Mouse (Mus musculus): ENCODE measurements around the gene Ccdc84. TPM values are rescaled to one million over a fixed set of nuclear protein-coding genes. Genes with fewer than 3 reads are reported as not detected.
"Not testable (repeated sequence)": the region's sequence is repeated elsewhere in the genome, so short reads cannot be mapped to it uniquely, and the experiment has no call there.

Ccdc84 gene
- polyA plus RNA-seq, 1 experiment from 2014 or later: 28.4 TPM

GRCm38 (mm10) chr9:44378153-44378730 is 40.1 kb downstream of the Ccdc84 start:
- peak overlapping the region; percentile 93 for H3K27ac ChIP-seq (replicated peaks)
- H3K9me3 ChIP-seq: no peaks in the 10 kb centered on the region
- peak overlapping the region; percentile 88 for H3K4me3 ChIP-seq
- peaks cover 26% of the 10 kb centered on the region for H3K4me1 ChIP-seq
- H3K36me3 ChIP-seq (replicated peaks): peaks cover 29% of the 10 kb centered on the region
- DNase-seq (ENCODE audit: low spot score): no peak
- WGBS: 90% methylated on average over 5 of the region's 5 CpGs
- no peaks in the 10 kb centered on the region for H3K27me3 ChIP-seq (replicated peaks; ENCODE audit: low read depth, poor library complexity, severe bottlenecking)

DNA sequence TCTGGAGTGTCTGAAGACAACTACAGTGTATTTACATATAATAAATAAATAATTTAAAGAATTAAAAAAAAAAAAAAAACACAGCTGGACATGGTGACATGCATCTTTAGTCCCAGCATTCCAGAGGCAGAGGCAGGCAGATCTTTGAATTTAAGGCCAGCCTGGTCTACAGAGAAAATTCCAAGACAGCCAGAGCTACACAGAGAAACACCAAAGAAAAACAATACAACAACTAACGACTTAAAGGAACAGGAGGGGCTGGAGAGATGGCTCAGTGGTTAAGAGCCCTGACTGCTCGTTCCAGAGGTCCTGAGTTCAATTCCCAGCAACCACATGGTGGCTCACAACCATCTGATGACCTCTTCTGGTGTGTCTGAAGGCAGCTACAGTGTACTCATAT is 41.0 kb downstream of the Ccdc84 start:
- not testable (repeated sequence) for H3K9me3 ChIP-seq; H3K4me3 ChIP-seq; H3K27ac ChIP-seq (replicated peaks); H3K27me3 ChIP-seq (replicated peaks; ENCODE audit: low read depth, poor library complexity, severe bottlenecking); DNase-seq (ENCODE audit: low spot score)
- Histone ChIP-seq H3K4me1 (peaks cover 26% of the 10 kb centered on the region), H3K36me3 (replicated peaks) (peaks cover 20% of the 10 kb centered on the region)
- 90% methylated on average over 2 of the region's 2 CpGs for WGBS

DNA sequence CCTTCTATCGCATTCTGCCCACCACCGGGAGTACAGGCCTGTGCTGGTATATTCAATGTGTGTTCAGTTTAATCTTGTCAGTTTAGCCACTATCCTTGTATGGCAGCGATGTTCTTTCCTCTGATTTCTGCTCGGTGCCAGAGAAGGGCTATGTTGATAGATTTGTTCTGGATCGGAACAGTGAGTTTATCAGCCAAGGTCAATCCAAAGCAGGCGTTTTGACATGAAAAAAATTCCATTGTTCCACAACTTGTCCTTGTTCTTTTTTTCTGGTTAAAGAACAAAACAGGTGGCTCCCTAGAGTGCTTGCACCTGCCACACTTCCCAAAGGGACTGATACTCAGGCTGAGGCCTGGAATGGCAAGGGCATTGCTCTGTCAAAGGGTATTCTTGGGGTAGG is 42.2 kb downstream of the Ccdc84 start:
- H3K9me3 ChIP-seq: no peaks in the 10 kb centered on the region
- peaks cover 8% of the 10 kb centered on the region for H3K36me3 ChIP-seq (replicated peaks)
- no peaks in the 10 kb centered on the region for H3K27me3 ChIP-seq (replicated peaks; ENCODE audit: low read depth, poor library complexity, severe bottlenecking)
- H3K4me1 ChIP-seq: peaks cover 19% of the 10 kb centered on the region
- H3K27ac ChIP-seq (replicated peaks): no peak overlapping the region
- WGBS: 92% methylated on average over 6 of the region's 6 CpGs
- no peak for DNase-seq (ENCODE audit: low spot score)
- H3K4me3 ChIP-seq: no peak overlapping the region

DNA sequence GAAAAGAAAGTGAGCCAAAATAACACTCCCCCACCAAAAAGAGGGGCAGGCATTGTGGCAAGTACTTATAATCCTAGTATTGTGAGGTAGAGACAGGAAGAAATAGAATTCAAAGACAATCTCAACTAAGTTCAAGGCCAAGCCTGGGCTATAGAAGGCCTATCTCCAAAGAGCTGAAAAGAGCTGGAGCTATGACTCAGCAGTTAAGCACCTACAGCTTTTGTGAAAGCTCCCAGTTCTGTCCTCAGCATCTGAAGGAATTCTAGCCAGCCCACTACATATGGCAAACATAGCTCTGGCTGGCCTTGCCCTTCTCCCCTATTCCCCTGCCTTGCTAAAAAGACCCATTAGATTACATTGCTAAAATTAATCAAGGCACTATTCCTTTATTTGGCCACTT is 45.0 kb downstream of the Ccdc84 start:
- no peaks in the 10 kb centered on the region for H3K9me3 ChIP-seq
- H3K27me3 ChIP-seq (replicated peaks; ENCODE audit: low read depth, poor library complexity, severe bottlenecking): no peaks in the 10 kb centered on the region
- H3K27ac ChIP-seq (replicated peaks): no peak overlapping the region
- H3K36me3 ChIP-seq (replicated peaks): no peaks in the 10 kb centered on the region
- no peak overlapping the region for H3K4me3 ChIP-seq
- DNase-seq (ENCODE audit: low spot score): no peak
- peaks cover 2% of the 10 kb centered on the region for H3K4me1 ChIP-seq

GRCm38 (mm10) chr9:44364480-44364879 is 53.9 kb downstream of the Ccdc84 start:
- H3K36me3 ChIP-seq (replicated peaks): peaks cover 5% of the 10 kb centered on the region
- no peak for DNase-seq (ENCODE audit: low spot score)
- no peaks in the 10 kb centered on the region for H3K27me3 ChIP-seq (replicated peaks; ENCODE audit: low read depth, poor library complexity, severe bottlenecking)
- 62% methylated on average over 3 of the region's 3 CpGs for WGBS
- H3K27ac ChIP-seq (replicated peaks): no peak overlapping the region
- H3K9me3 ChIP-seq: no peaks in the 10 kb centered on the region
- H3K4me1 ChIP-seq: peaks cover 11% of the 10 kb centered on the region
- H3K4me3 ChIP-seq: no peak overlapping the region

DNA sequence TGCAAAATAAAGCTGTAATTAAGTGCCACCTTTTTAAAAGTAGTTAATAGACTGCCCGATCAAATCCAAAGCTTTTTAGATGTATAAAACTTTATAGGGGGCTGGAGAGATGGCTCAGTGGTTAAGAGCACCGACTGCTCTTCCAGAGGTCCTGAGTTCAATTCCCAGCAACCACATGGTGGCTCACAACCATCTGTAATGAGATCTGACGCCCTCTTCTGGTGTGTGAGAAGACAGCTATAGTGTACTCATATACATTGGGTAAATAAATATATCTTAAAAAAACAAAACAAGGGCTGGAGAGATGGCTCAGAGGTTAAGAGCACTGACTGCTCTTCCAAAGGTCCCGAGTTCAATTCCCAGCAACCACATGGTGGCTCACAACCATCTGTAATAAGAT is 56.4 kb downstream of the Ccdc84 start:
- Histone ChIP-seq H3K36me3 (replicated peaks) (peaks cover 28% of the 10 kb centered on the region), H3K4me1 (peaks cover 11% of the 10 kb centered on the region), H3K27ac (replicated peaks) (peak overlapping the region; percentile 84), H3K4me3 (peak overlapping the region; percentile 77)
- not testable (repeated sequence) for H3K9me3 ChIP-seq; DNase-seq (ENCODE audit: low spot score); H3K27me3 ChIP-seq (replicated peaks; ENCODE audit: low read depth, poor library complexity, severe bottlenecking)
- 46% methylated on average over 4 of the region's 4 CpGs for WGBS

DNA sequence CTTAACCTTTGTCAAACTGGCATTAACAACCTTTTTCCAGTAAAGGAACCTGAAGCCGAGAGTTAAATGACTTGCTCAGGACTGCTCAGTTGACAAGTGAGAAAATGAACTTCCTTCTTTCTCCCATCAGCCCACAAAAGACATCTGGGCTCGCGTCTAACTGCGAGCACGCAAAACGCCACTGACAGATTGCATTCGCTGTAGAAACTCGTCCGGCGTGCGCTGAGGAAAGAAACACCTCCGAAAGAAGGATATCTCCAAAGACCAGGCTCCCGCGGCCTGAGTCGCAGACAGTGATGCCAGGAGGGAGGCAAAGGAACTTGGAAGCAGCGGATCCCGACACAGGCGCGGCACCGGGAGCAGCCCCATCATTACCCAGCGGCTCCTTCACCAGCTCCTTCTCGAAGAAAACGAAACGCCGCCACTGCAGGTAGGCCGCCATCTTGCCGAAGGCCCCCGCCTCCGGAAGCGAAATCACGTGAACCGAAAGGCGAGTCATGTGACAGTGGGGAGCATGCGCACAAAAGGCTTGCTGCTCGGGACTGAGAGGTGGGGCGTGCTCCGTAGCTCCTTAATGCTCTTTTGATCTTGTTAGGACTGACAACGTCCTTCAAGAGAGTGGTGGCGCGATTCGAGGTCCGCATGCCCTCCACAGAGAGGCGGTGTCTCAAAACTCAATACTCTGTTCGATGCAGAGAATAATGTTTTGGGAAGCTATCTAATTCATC is 57.0 kb downstream of the Ccdc84 start, which contains the start of gene Vps11:
TSS of gene Vps11 (minus strand) at position 481 of the 728 bp plus-strand sequence.
- Histone ChIP-seq H3K4me3 (peak within 1 kb of the TSS; percentile 77), H3K9me3 (no peaks in the 10 kb centered on the region), H3K4me1 (peaks cover 11% of the 10 kb centered on the region), H3K36me3 (replicated peaks) (peaks cover 34% of the 10 kb centered on the region), H3K27me3 (replicated peaks; ENCODE audit: low read depth, poor library complexity, severe bottlenecking) (no peaks in the 10 kb centered on the region), H3K27ac (replicated peaks) (peak within 1 kb of the TSS; percentile 84)
- peak; percentile 98 for DNase-seq (ENCODE audit: low spot score)
- under 1% methylated on average over 44 of the region's 44 CpGs for WGBS

Small RNA genes lying within 50 kb of the gene (microRNA-seq; reads per million reads assigned to microRNA genes)
- not detected for gene Mir7085

Other genes with a start within 250 kb of the Ccdc84 start
- gene Cbl, start 184.5 kb downstream of the Ccdc84 start, polyA plus RNA-seq (2016; fragmentation: Nextera tagmentation; extraction: Ambion mirVana): 25.4 and 25.5 TPM in 2 replicates
- gene Ccdc153, start 177.9 kb downstream of the Ccdc84 start, polyA plus RNA-seq (2016; fragmentation: Nextera tagmentation; extraction: Ambion mirVana): not detected in 2 replicates
- 0.09 TPM in 1 of 2 replicates, not detected in the other for gene Pdzd3, start 167.1 kb downstream of the Ccdc84 start, polyA plus RNA-seq (2016; fragmentation: Nextera tagmentation; extraction: Ambion mirVana)
- 1.9 and 2.4 TPM in 2 replicates for gene Nlrx1, start 150.0 kb downstream of the Ccdc84 start, polyA plus RNA-seq (2016; fragmentation: Nextera tagmentation; extraction: Ambion mirVana)
- 2.6 and 3.1 TPM in 2 replicates for gene Abcg4, start 130.0 kb downstream of the Ccdc84 start, polyA plus RNA-seq (2016; fragmentation: Nextera tagmentation; extraction: Ambion mirVana)
- gene Hinfp, start 112.9 kb downstream of the Ccdc84 start, polyA plus RNA-seq (2016; fragmentation: Nextera tagmentation; extraction: Ambion mirVana): 29.6 and 31.4 TPM in 2 replicates
- gene C2cd2l, start 98.3 kb downstream of the Ccdc84 start, polyA plus RNA-seq (2016; fragmentation: Nextera tagmentation; extraction: Ambion mirVana): 6.8 and 7.8 TPM in 2 replicates
- gene Dpagt1, start 92.5 kb downstream of the Ccdc84 start, polyA plus RNA-seq (2016; fragmentation: Nextera tagmentation; extraction: Ambion mirVana): 53.8 and 53.9 TPM in 2 replicates
- gene H2afx, start 83.9 kb downstream of the Ccdc84 start, polyA plus RNA-seq (2016; fragmentation: Nextera tagmentation; extraction: Ambion mirVana): 601 and 615 TPM in 2 replicates
- 167 and 175 TPM in 2 replicates for gene Hmbs, start 74.3 kb downstream of the Ccdc84 start, polyA plus RNA-seq (2016; fragmentation: Nextera tagmentation; extraction: Ambion mirVana)
- gene Vps11, start 56.9 kb downstream of the Ccdc84 start, polyA plus RNA-seq (2016; fragmentation: Nextera tagmentation; extraction: Ambion mirVana): 30.7 and 30.9 TPM in 2 replicates
- gene Hyou1, start 39.1 kb downstream of the Ccdc84 start, polyA plus RNA-seq (2016; fragmentation: Nextera tagmentation; extraction: Ambion mirVana): 43.8 and 46.7 TPM in 2 replicates
- 13.4 and 16.1 TPM in 2 replicates for gene Slc37a4, start 21.7 kb downstream of the Ccdc84 start, polyA plus RNA-seq (2016; fragmentation: Nextera tagmentation; extraction: Ambion mirVana)
- 2,417 and 2,419 TPM in 2 replicates for gene Rps25, start 11.4 kb downstream of the Ccdc84 start, polyA plus RNA-seq (2016; fragmentation: Nextera tagmentation; extraction: Ambion mirVana)
- gene Trappc4, start 11.0 kb downstream of the Ccdc84 start, polyA plus RNA-seq (2016; fragmentation: Nextera tagmentation; extraction: Ambion mirVana): 178 and 179 TPM in 2 replicates
- gene Foxr1, start 22.6 kb upstream of the Ccdc84 start, polyA plus RNA-seq (2016; fragmentation: Nextera tagmentation; extraction: Ambion mirVana): not detected in 2 replicates
- gene Upk2, start 36.4 kb upstream of the Ccdc84 start, polyA plus RNA-seq (2016; fragmentation: Nextera tagmentation; extraction: Ambion mirVana): 0.41 and 0.59 TPM in 2 replicates
- gene Bcl9l, start 64.3 kb upstream of the Ccdc84 start, polyA plus RNA-seq (2016; fragmentation: Nextera tagmentation; extraction: Ambion mirVana): 7.4 and 7.7 TPM in 2 replicates
- gene Cxcr5, start 143.3 kb upstream of the Ccdc84 start, polyA plus RNA-seq (2016; fragmentation: Nextera tagmentation; extraction: Ambion mirVana): not detected in 2 replicates
- 21.8 and 23.5 TPM in 2 replicates for gene Ddx6, start 186.3 kb upstream of the Ccdc84 start, polyA plus RNA-seq (2016; fragmentation: Nextera tagmentation; extraction: Ambion mirVana)

Data from embryonic facial prominence, embryonic 10.5 days (tissue).